Mouse (Mus musculus) embryonic facial prominence, embryonic 14.5 days (tissue): ENCODE results near the gene Dock10. TPM values are rescaled to one million over a fixed set of nuclear protein-coding genes. Genes with fewer than 3 reads are reported as not detected.
A peak's percentile ranks its signal among the peaks of the same experiment; 100 is the strongest.

ENCODE experiments used
- ATAC-seq: fragments of 200-750 bp; cut with Nextera tagmentation; 2 replicates; pipeline ENCODE4 v1.8.0; 2017; ENCODE audit warnings: low read depth, moderate number of reproducible peaks, moderate TSS enrichment
- DNase-seq: peaks from one replicate; pipeline ENCODE4 v3.0.0-alpha.2; 2015; ENCODE audit warnings: low spot score
- H3K27ac ChIP-seq: fragments of 300-500 bp; sonication (generic); replicated peaks from 2 replicates; pipeline ENCODE4 v1.5.1; 2014; ENCODE audit warnings: low read depth, mild to moderate bottlenecking, low read length, moderate library complexity
- H3K27me3 ChIP-seq: fragments of 300-500 bp; sonication (generic); replicated peaks from 2 replicates; pipeline ENCODE4 v1.6.1; 2014; ENCODE audit warnings: low read length; ENCODE audit not compliant: control insufficient read depth, insufficient read depth
- H3K36me3 ChIP-seq: fragments of 300-500 bp; sonication (generic); 2 replicates; pipeline ENCODE4 v1.6.1; 2014; ENCODE audit warnings: low read length, mixed read lengths; ENCODE audit not compliant: control insufficient read depth, insufficient read depth
- H3K4me1 ChIP-seq: fragments of 300-500 bp; sonication (generic); 2 replicates; pipeline ENCODE4 v1.6.1; 2014; ENCODE audit warnings: antibody characterized with exemption, low read length; ENCODE audit not compliant: control insufficient read depth, insufficient read depth
- H3K4me2 ChIP-seq: fragments of 300-500 bp; sonication (generic); 2 replicates; pipeline ENCODE4 v1.6.1; 2014; ENCODE audit warnings: low read depth, mild to moderate bottlenecking, low read length, moderate library complexity, mixed read lengths
- H3K4me3 ChIP-seq: fragments of 300-500 bp; sonication (generic); 2 replicates; pipeline ENCODE4 v1.5.1; 2014; ENCODE audit warnings: low read depth, mild to moderate bottlenecking, low read length
- H3K9ac ChIP-seq: fragments of 300-500 bp; sonication (generic); 2 replicates; pipeline ENCODE4 v1.6.1; 2014; ENCODE audit warnings: low read depth, mild to moderate bottlenecking, low read length, moderate library complexity, mixed read lengths
- H3K9me3 ChIP-seq: fragments of 300-500 bp; sonication (generic); 2 replicates; pipeline ENCODE4 v1.6.1; 2016; ENCODE audit warnings: low read length; ENCODE audit not compliant: control insufficient read depth
- WGBS: fragments of 180-500 bp; shearing (Covaris S2); extraction: QIAGEN DNeasy Blood & Tissue Kit; methylation state at CpG from one replicate; pipeline ENCODE4 v1.1.7; 2014; 5-methylcytosine and 5-hydroxymethylcytosine counted together
- polyA plus RNA-seq: library from polyadenylated mRNA; unstranded; fragments of >200 nt; fragmentation: Nextera tagmentation; extraction: Ambion mirVana; gene quantifications from 2 replicates; pipeline ENCODE4 v1.2.1, GENCODE M21; 2014

Dock10 gene
- polyA plus RNA-seq, 1 experiment from 2014 or later, result 10.2 TPM

DNA sequence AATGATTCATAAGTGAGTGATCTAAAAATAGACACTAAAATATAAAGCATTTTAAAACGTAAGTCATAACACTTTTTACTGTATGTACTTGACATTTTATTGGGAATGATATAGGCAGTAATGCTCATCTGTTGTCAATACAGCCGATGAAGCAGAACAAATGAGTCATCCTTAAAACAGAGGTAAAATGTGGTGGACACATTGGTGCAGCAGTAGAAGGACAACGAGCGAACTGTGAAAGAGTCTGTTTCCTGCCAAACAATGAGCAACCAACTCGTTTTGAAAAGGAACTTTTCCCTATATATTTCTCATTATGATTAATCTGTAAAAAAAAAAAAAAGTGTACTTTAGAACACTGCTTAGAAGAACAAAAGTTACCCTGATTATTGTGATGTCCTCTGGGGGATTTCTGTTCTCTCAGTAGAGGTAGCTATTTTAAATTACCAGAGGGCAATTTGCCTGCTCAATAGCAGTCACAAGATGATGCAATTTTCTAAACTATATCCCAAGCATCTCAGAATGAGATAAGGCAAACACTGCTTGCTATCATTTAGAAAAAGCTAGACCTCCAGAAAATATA, 20.4 kb downstream of the Dock10 start:
- no peaks in the 10 kb centered on the region for H3K36me3 ChIP-seq
- H3K9ac ChIP-seq, result no peak overlapping the region
- DNase-seq, result no peak
- ATAC-seq, result no peak
- no peaks in the 10 kb centered on the region for H3K9me3 ChIP-seq
- 55% methylated on average over 5 of the region's 5 CpGs for WGBS
- H3K4me1 ChIP-seq, result peaks cover 10% of the 10 kb centered on the region; the same call in 1 of the 2 replicates
- no peak overlapping the region for H3K4me3 ChIP-seq
- no peak overlapping the region for H3K27ac ChIP-seq
- no peaks in the 10 kb centered on the region for H3K27me3 ChIP-seq
- H3K4me2 ChIP-seq, result no peak overlapping the region

DNA sequence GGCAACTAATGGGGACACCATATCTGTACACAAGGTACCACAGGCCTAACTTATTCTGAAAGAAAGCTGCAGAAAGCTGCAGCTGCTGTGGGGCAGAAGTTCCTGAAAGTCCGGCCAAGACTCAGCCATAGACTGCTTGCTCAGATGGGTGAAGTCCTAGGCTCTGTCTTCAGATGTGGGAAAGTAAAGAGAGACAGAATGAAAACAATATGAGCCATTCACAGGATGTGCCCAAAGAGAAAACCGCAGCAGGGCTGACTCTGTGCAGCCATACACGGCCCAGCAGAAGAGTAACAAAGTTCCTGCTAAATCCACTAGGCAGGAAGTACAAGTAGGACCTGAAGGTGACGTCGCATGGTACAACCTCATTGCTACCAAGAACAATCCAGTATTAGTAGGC, 27.7 kb downstream of the Dock10 start:
- WGBS, result 58% methylated on average over 5 of the region's 5 CpGs
- peak; percentile 55; the same call in 1 of the 2 replicates for ATAC-seq
- DNase-seq, result peak; percentile 14
- Histone ChIP-seq H3K4me2 (no peak overlapping the region), H3K4me3 (no peak overlapping the region), H3K9ac (no peak overlapping the region), H3K4me1 (peaks cover 7% of the 10 kb centered on the region; the same call in 1 of the 2 replicates), H3K9me3 (no peaks in the 10 kb centered on the region), H3K27me3 (no peaks in the 10 kb centered on the region), H3K27ac (peak overlapping the region; percentile 23; the same call in 1 of the 2 replicates), H3K36me3 (no peaks in the 10 kb centered on the region)

DNA sequence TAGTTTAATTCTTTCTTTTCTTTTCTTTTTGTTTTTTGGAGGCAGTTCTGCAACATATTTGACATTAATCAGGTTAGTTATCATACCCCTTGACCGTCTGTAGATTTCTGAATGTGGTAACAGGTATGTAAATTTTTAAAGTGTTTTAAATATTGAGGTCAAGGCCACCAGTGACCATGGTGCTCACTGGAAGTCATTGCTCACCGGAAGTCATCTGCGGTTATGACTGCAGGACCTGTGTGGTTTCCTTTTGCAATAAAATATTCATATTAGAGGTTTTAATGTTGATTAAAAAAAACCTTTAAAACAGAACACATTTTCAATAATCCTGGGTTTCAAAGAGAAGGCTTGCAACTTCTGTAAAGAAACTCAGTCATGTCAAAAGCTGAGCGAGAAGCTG, 28.2 kb downstream of the Dock10 start:
- no peak for ATAC-seq
- H3K27ac ChIP-seq, result peak overlapping the region; percentile 23; the same call in 1 of the 2 replicates

DNA sequence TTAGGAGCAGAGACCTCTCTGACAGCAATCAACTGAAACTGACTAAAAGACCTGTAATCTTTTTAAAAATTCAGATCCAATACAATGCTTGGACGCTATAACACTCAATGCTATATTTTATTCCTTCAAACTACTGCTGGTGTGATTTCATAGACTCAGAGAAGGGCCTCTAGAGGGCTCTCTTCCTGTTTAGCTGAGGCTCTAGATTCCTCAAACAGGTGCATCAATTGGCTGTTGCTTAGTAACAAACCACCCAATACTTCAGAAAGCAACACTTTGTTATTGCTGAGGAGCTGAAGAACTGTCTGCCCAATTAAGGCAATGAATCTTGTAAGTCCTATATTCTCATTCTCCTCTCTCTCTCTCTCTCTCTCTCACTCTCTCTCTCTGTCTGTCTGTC, 30.1 kb downstream of the Dock10 start:
- ATAC-seq, result no peak
- Histone ChIP-seq H3K4me2 (no peak overlapping the region), H3K9me3 (no peaks in the 10 kb centered on the region), H3K27ac (no peak overlapping the region), H3K9ac (no peak overlapping the region), H3K4me1 (peaks cover 7% of the 10 kb centered on the region; the same call in 1 of the 2 replicates), H3K27me3 (no peaks in the 10 kb centered on the region), H3K36me3 (no peaks in the 10 kb centered on the region), H3K4me3 (no peak overlapping the region)
- no peak for DNase-seq
- WGBS, result 80% methylated on average over 1 of the region's 1 CpGs

More for the DNA sequence above, 28.2 kb downstream of the Dock10 start:
- Histone ChIP-seq H3K27me3 (no peaks in the 10 kb centered on the region), H3K4me3 (no peak overlapping the region), H3K4me2 (no peak overlapping the region), H3K36me3 (no peaks in the 10 kb centered on the region), H3K4me1 (peaks cover 7% of the 10 kb centered on the region; the same call in 1 of the 2 replicates), H3K9ac (no peak overlapping the region), H3K9me3 (no peaks in the 10 kb centered on the region)
- no peak for DNase-seq
- 81% methylated on average over 4 of the region's 4 CpGs for WGBS

DNA sequence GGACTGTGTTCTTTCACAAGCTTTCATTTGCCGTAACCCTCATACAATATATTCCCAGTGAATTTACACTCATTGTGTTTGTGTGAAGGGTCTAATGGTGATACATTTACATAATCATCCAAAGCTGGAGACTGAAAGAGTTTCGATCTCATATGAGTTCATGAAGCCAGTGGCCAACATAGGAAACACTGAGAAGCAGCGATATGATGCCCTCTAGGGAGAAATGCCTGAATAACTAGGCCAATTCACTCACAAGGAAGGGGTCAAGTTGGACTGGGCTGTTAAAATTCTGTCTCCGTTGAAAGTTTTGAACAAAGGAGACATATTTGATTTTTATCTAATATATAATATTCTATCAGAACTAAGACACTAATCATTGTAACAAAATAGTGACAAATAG, 30.9 kb downstream of the Dock10 start:
- Histone ChIP-seq H3K36me3 (no peaks in the 10 kb centered on the region), H3K27me3 (no peaks in the 10 kb centered on the region), H3K4me1 (peaks cover 7% of the 10 kb centered on the region; the same call in 1 of the 2 replicates), H3K4me2 (no peak overlapping the region), H3K27ac (no peak overlapping the region), H3K9me3 (no peaks in the 10 kb centered on the region), H3K9ac (no peak overlapping the region), H3K4me3 (no peak overlapping the region)
- ATAC-seq, result no peak
- no peak for DNase-seq
- WGBS, result 83% methylated on average over 4 of the region's 4 CpGs

DNA sequence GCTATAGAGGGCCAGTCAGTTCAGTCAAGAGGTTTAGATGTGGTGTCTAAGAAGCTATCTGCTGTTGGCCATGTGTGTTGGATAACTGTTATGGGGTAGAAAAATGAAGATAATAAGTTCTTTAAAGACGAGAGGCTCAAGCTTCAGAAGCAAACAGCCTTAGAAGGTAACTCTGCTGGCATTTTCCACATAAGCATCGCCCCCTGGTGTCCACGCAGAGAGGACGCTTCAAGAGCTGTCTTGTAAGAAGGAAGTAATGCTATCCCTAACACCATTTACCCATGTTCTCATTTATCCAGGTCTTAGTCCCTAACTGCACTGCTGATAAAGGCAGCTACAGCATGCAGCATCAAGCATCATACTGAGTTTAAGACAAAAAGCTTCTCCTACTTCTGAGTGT, 35.7 kb downstream of the Dock10 start:
- ATAC-seq (no peak), DNase-seq (peak; percentile 53)
- no peaks in the 10 kb centered on the region for H3K36me3 ChIP-seq
- no peak overlapping the region for H3K4me3 ChIP-seq
- H3K4me2 ChIP-seq, result no peak overlapping the region
- H3K9ac ChIP-seq, result no peak overlapping the region
- 22% methylated on average over 4 of the region's 4 CpGs for WGBS
- H3K27me3 ChIP-seq, result no peaks in the 10 kb centered on the region
- H3K9me3 ChIP-seq, result no peaks in the 10 kb centered on the region
- no peak overlapping the region for H3K27ac ChIP-seq
- no peaks in the 10 kb centered on the region for H3K4me1 ChIP-seq

DNA sequence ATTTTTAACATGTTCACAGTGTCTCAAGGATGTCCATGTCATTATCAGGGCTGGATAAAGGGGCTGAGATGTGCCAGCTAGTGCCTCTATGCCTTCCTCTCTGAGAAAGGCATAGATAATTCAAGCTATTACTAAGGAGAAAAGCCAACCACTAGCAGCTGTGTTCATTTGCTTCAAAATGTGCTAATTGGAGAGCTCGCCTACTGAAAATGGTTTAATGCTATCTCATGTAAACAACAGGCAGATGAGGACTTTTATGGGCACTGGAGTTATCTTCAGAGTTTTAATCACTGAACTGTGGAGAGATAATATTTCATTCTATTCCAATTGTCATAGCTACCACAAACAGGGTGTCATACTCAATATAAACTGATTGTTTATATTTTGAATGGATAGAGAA, 36.3 kb downstream of the Dock10 start:
- no peaks in the 10 kb centered on the region for H3K9me3 ChIP-seq
- no peak for ATAC-seq
- 81% methylated on average over 1 of the region's 1 CpGs for WGBS

DNA sequence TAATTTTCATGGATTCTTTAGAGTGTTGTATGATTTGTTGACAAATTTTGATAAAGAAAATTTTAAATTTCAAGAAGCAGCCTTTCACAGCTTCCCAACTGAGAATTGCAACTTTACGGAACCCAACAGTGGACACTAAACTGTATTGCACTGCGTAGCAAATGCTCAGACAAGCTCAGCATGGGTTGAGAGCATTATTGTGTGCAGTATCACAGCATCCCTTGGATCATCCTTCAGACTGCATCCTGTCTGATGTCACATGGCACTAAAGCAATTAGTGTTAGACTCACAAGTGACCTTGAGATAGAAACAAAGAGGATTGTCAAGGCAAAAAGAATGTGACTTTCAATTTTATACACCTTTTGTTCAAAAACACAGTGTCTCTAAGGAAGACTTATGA, 37.1 kb downstream of the Dock10 start:
- Histone ChIP-seq H3K36me3 (no peaks in the 10 kb centered on the region), H3K9me3 (no peaks in the 10 kb centered on the region), H3K27ac (no peak overlapping the region), H3K9ac (no peak overlapping the region), H3K27me3 (no peaks in the 10 kb centered on the region), H3K4me2 (no peak overlapping the region), H3K4me1 (no peaks in the 10 kb centered on the region), H3K4me3 (no peak overlapping the region)
- DNase-seq (no peak), ATAC-seq (no peak)
- 90% methylated on average over 2 of the region's 2 CpGs for WGBS

More for the DNA sequence above, 36.3 kb downstream of the Dock10 start:
- Histone ChIP-seq H3K9ac (no peak overlapping the region), H3K4me2 (no peak overlapping the region), H3K27ac (no peak overlapping the region), H3K4me3 (no peak overlapping the region), H3K4me1 (no peaks in the 10 kb centered on the region), H3K27me3 (no peaks in the 10 kb centered on the region), H3K36me3 (no peaks in the 10 kb centered on the region)
- no peak for DNase-seq

DNA sequence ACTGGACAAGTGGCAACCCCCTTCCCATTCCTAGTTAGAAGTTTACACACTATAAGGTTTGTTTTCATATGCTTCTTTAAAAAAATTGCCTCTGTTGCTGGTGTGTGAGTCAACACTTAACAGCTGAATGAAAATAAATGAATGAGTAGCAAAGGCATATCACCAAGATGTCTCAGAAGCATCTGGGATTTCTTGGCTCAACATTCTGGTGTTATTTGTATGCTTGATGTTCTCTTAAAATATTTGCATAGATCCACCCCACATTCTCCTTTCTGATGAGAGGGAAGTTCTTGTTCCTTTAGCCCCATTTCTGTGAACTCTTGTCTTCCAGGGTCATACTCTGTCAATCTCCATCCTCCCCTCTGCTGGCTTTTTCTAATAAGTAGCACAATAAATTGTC, 38.2 kb downstream of the Dock10 start:
- H3K4me1 ChIP-seq, result no peaks in the 10 kb centered on the region
- no peaks in the 10 kb centered on the region for H3K36me3 ChIP-seq
- H3K4me2 ChIP-seq, result no peak overlapping the region
- H3K9me3 ChIP-seq, result no peaks in the 10 kb centered on the region
- no peak for ATAC-seq
- no peaks in the 10 kb centered on the region for H3K27me3 ChIP-seq
- H3K9ac ChIP-seq, result no peak overlapping the region
- DNase-seq, result no peak
- no peak overlapping the region for H3K4me3 ChIP-seq
- no peak overlapping the region for H3K27ac ChIP-seq
